Mouse (Mus musculus) mammary gland, adult 2 months (tissue): ENCODE results near the gene Obox3. TPM values are rescaled to one million over a fixed set of nuclear protein-coding genes. Genes with fewer than 3 reads are reported as not detected.

Experiments used
- polyA plus RNA-seq: library from polyadenylated mRNA; depleted of rRNA; stranded (reverse); fragments of >200 nt; gene quantifications from 2 replicates; pipeline ENCODE4 v1.2.3, GENCODE M21; 2012; ENCODE audit warnings: low replicate concordance; rRNA removed

The Obox3 gene
- polyA plus RNA-seq, result not detected in 2 replicates

GRCm38 (mm10) chr7:15639802-15640201, at the start of gene Obox3:
TSS of gene Obox3 (minus strand) at chr7:15639902.

Other genes with a start within 250 kb of the Obox3 start
- gene Obox5, start 110.2 kb upstream of the Obox3 start, polyA plus RNA-seq, result not detected in 2 replicates
- gene Obox6, start 199.8 kb upstream of the Obox3 start, polyA plus RNA-seq, result not detected in 2 replicates
- not detected in 2 replicates for gene Crx, start 240.1 kb upstream of the Obox3 start, polyA plus RNA-seq
- gene Crxos, start 242.7 kb upstream of the Obox3 start, polyA plus RNA-seq, result not detected in 2 replicates